Mouse (Mus musculus): ENCODE results near the gene Ddx54. TPM values are rescaled to one million over a fixed set of nuclear protein-coding genes. Genes with fewer than 3 reads are reported as not detected.

The Ddx54 gene
- polyA plus RNA-seq, 1 experiment from 2014 or later, result 38.4 TPM

DNA sequence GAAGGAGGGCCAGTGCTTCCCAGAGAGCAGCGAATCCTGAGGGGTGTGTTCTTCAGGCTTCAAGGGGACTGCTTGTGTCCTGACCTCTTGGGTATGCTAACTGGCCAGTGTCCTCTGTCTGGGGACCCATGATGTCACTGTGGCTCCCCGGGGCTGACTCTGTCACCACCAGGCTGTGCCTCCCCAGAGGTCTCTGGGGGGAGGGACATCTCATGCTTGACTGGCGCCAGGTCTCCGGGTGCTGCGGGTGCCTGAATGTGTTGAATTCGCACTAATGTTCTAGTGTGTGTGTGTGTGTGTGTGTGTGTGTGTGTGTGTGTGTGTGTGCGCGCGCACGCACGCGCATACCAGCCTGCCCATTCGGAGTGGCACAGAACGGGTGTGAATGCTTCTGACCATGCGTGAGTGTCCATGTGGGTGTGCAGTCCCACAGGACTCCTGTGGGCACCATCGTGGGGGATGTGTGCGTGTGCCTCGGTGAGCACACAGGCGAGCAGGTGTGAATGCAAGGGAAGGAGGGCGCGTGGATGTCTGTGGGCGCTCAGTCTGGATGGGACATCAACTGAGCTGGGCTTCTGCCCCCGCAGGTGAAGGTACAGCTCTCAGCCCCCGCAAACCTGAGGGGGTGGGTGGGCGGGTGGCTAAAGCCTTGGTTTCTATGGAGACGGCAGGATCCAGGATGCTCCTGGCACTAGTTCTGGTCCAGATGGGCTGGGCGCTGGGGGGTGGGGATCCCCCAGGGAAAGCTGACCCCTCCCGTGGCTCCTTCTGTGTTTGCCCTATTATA, 40.6 kb downstream of the Ddx54 start:
- Histone ChIP-seq H3K4me2 (ENCODE audit: low read length) (no peak overlapping the region), H3K36me3 (ENCODE audit: control insufficient read depth, insufficient read depth, low read length) (no peaks in the 10 kb centered on the region), H3K27me3 (replicated peaks; ENCODE audit: control insufficient read depth, insufficient read depth, low read length) (peaks cover 25% of the 10 kb centered on the region), H3K4me3 (ENCODE audit: low read length) (no peak overlapping the region), H3K9ac (ENCODE audit: low read depth, low read length) (no peak overlapping the region), H3K9me3 (ENCODE audit: control insufficient read depth, low read length) (no peaks in the 10 kb centered on the region), H3K27ac (ENCODE audit: low read depth, low read length) (no peak overlapping the region), H3K4me1 (ENCODE audit: control insufficient read depth, insufficient read depth, low read depth, low read length) (peaks cover 13% of the 10 kb centered on the region)
- WGBS, result 76% methylated on average over 28 of the region's 28 CpGs
- no peak for ATAC-seq

DNA sequence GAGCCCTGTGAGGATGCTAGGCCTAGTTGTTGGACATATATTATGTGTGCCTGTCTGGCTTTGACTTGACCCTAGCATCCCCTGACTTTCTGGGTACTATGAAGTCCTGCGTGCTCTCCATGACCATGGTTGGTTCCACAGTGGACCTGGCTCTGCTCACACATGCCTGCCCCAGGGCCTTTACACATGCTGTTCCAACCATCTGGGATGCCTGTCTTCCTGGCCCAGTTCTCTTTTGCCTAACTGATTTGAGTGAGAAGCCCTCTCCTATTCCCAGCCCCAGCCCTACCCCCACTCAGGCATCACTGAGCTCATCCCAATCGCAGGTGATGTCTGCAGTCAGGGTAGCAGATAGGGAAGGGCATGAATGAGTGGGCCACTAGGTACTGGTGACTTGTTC, 41.3 kb downstream of the Ddx54 start:
- Histone ChIP-seq H3K4me1 (ENCODE audit: control insufficient read depth, insufficient read depth, low read depth, low read length) (peaks cover 6% of the 10 kb centered on the region), H3K36me3 (ENCODE audit: control insufficient read depth, insufficient read depth, low read length) (no peaks in the 10 kb centered on the region), H3K27ac (ENCODE audit: low read depth, low read length) (no peak overlapping the region), H3K9ac (ENCODE audit: low read depth, low read length) (no peak overlapping the region), H3K4me3 (ENCODE audit: low read length) (no peak overlapping the region), H3K4me2 (ENCODE audit: low read length) (no peak overlapping the region), H3K9me3 (ENCODE audit: control insufficient read depth, low read length) (no peaks in the 10 kb centered on the region), H3K27me3 (replicated peaks; ENCODE audit: control insufficient read depth, insufficient read depth, low read length) (peaks cover 21% of the 10 kb centered on the region)
- no peak for ATAC-seq
- 83% methylated on average over 2 of the region's 2 CpGs for WGBS

DNA sequence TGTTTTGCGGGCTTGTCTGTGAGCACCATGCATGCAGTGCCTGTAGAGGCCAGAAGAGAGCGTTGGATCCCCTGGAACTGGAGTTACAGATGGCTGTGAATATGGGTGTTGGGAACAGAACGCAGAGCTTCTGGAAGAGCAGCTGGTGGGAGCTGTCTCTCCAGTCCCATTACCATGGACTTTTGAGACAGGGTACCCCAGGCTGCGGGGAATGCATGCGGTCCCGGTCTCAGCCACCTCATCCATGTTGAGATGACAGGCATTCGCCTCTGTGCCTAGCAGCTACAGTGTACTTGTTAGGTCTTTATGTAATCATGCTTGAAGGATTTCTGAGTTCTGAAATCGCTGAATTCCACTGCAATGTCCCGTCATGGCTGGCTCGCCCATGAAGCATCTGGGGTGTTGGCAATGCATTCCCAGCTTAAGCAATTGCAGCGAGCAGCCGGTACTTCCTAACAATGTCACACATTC, 43.8 kb downstream of the Ddx54 start:
- ATAC-seq, result no peak
- 0 out of 2 replicates have a peak, but pooled peaks cover 4% of the 10 kb centered on the region for H3K27me3 ChIP-seq (replicated peaks; ENCODE audit: control insufficient read depth, insufficient read depth, low read length)
- no peaks in the 10 kb centered on the region for H3K9me3 ChIP-seq (ENCODE audit: control insufficient read depth, low read length)
- WGBS, result 78% methylated on average over 12 of the region's 12 CpGs
- no peak overlapping the region for H3K4me3 ChIP-seq (ENCODE audit: low read length)
- H3K36me3 ChIP-seq (ENCODE audit: control insufficient read depth, insufficient read depth, low read length), result no peaks in the 10 kb centered on the region
- no peak overlapping the region for H3K4me2 ChIP-seq (ENCODE audit: low read length)
- peaks cover 7% of the 10 kb centered on the region for H3K4me1 ChIP-seq (ENCODE audit: control insufficient read depth, insufficient read depth, low read depth, low read length)
- no peak overlapping the region for H3K9ac ChIP-seq (ENCODE audit: low read depth, low read length)
- H3K27ac ChIP-seq (ENCODE audit: low read depth, low read length), result no peak overlapping the region

DNA sequence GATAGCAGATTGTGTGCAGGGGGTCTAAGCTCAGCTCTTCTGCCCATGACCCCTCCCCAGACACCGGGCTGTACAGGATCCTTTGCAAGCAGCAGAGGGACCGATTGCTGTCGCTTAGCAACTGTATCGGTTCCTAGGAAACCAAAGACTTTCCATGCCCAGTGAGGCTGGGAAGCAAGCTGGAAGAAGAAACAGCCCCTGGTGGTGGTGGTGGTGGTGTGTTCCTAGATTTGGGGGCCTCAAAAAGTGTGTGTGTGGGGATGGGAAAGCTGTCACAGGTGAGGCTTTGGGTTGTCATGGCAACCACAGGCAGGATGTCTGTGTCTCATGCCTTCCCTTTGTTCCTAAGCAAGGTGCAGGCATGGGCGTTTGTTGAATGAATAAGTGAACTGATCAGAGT, 48.3 kb downstream of the Ddx54 start:
- 17% methylated on average over 5 of the region's 5 CpGs for WGBS
- peak; percentile 85 for ATAC-seq
- Histone ChIP-seq H3K27me3 (replicated peaks; ENCODE audit: control insufficient read depth, insufficient read depth, low read length) (no peaks in the 10 kb centered on the region), H3K9ac (ENCODE audit: low read depth, low read length) (peak overlapping the region; percentile 24), H3K36me3 (ENCODE audit: control insufficient read depth, insufficient read depth, low read length) (no peaks in the 10 kb centered on the region), H3K27ac (ENCODE audit: low read depth, low read length) (peak overlapping the region; percentile 73), H3K4me3 (ENCODE audit: low read length) (no peak overlapping the region), H3K4me2 (ENCODE audit: low read length) (no peak overlapping the region), H3K9me3 (ENCODE audit: control insufficient read depth, low read length) (no peaks in the 10 kb centered on the region), H3K4me1 (ENCODE audit: control insufficient read depth, insufficient read depth, low read depth, low read length) (peaks cover 7% of the 10 kb centered on the region)

DNA sequence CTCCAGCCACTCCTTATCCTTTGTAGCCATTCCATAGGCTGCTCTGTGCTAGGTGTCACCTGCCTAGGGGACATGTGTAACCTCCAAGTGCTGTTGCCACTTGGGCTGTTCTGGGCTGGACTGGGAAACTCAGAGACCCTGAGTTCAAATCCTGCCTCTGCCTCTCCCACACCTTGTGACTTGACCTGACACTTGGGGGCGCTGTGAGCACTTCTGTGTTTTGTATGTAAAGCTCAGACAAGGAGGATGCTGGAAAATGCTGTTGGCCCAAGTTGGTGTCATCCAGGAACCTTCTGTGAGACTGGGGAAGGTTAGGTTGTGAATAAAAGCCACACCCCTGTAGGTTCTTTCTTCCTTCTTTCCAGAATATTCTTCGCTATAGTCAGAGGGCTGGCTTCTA, 52.3 kb downstream of the Ddx54 start:
- Histone ChIP-seq H3K9me3 (ENCODE audit: control insufficient read depth, low read length) (no peaks in the 10 kb centered on the region), H3K4me3 (ENCODE audit: low read length) (no peak overlapping the region), H3K9ac (ENCODE audit: low read depth, low read length) (no peak overlapping the region), H3K36me3 (ENCODE audit: control insufficient read depth, insufficient read depth, low read length) (no peaks in the 10 kb centered on the region), H3K4me2 (ENCODE audit: low read length) (no peak overlapping the region), H3K27me3 (replicated peaks; ENCODE audit: control insufficient read depth, insufficient read depth, low read length) (peaks cover 2% of the 10 kb centered on the region; the same call in 1 of the 2 replicates), H3K27ac (ENCODE audit: low read depth, low read length) (no peak overlapping the region), H3K4me1 (ENCODE audit: control insufficient read depth, insufficient read depth, low read depth, low read length) (peaks cover 7% of the 10 kb centered on the region)
- WGBS, result 49% methylated on average over 2 of the region's 2 CpGs
- ATAC-seq, result no peak

DNA sequence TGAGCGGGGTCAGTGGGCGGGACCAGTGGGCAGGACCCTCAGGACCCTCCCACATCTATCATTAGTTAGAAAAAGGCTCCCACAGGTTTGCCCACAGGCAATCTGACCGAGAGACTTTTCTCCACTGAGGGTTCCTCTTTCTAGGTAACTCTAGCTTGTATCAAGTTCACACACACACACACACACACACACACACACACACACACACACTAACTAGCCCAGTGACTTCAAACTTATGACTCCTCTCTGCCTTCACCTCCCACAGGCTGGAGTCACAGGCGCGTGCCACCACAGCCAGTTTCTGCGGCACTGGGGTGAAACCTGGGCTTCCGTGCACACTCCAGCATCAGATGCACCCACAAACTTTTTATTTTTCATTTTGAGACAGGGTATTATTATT, 56.2 kb downstream of the Ddx54 start:
- no peak overlapping the region for H3K9ac ChIP-seq (ENCODE audit: low read depth, low read length)
- no peak overlapping the region for H3K4me3 ChIP-seq (ENCODE audit: low read length)
- H3K4me2 ChIP-seq (ENCODE audit: low read length), result no peak overlapping the region
- no peaks in the 10 kb centered on the region for H3K9me3 ChIP-seq (ENCODE audit: control insufficient read depth, low read length)
- peaks cover 2% of the 10 kb centered on the region; the same call in 1 of the 2 replicates for H3K27me3 ChIP-seq (replicated peaks; ENCODE audit: control insufficient read depth, insufficient read depth, low read length)
- WGBS, result 72% methylated on average over 7 of the region's 7 CpGs
- H3K27ac ChIP-seq (ENCODE audit: low read depth, low read length), result no peak overlapping the region
- no peaks in the 10 kb centered on the region for H3K36me3 ChIP-seq (ENCODE audit: control insufficient read depth, insufficient read depth, low read length)
- ATAC-seq, result no peak
- no peaks in the 10 kb centered on the region; the same call in 1 of the 2 replicates for H3K4me1 ChIP-seq (ENCODE audit: control insufficient read depth, insufficient read depth, low read depth, low read length)

DNA sequence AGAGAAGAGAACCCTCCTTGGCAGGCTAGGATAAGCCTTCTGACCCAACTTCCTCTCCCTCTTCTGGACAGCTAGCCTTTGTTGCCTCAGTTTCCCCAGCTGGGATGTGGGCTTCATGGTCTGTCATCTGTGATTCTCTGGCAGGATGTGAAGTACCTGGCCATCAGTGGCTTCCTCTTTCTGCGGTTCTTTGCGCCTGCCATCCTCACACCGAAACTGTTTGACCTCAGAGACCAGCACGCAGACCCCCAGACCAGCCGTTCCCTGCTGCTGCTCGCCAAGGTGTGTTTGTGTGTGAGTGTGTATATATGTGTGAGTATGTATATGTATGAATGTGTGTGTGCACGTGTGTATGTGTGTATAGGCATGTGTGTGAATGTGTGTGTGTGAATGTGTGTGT, 57.6 kb downstream of the Ddx54 start:
- H3K36me3 ChIP-seq (ENCODE audit: control insufficient read depth, insufficient read depth, low read length), result no peaks in the 10 kb centered on the region
- no peak overlapping the region for H3K4me2 ChIP-seq (ENCODE audit: low read length)
- no peak overlapping the region for H3K9ac ChIP-seq (ENCODE audit: low read depth, low read length)
- no peak overlapping the region for H3K4me3 ChIP-seq (ENCODE audit: low read length)
- no peaks in the 10 kb centered on the region for H3K9me3 ChIP-seq (ENCODE audit: control insufficient read depth, low read length)
- peaks cover 5% of the 10 kb centered on the region; the same call in 1 of the 2 replicates for H3K4me1 ChIP-seq (ENCODE audit: control insufficient read depth, insufficient read depth, low read depth, low read length)
- H3K27me3 ChIP-seq (replicated peaks; ENCODE audit: control insufficient read depth, insufficient read depth, low read length), result peaks cover 2% of the 10 kb centered on the region; the same call in 1 of the 2 replicates
- WGBS, result 90% methylated on average over 7 of the region's 7 CpGs
- no peak for ATAC-seq
- no peak overlapping the region for H3K27ac ChIP-seq (ENCODE audit: low read depth, low read length)

DNA sequence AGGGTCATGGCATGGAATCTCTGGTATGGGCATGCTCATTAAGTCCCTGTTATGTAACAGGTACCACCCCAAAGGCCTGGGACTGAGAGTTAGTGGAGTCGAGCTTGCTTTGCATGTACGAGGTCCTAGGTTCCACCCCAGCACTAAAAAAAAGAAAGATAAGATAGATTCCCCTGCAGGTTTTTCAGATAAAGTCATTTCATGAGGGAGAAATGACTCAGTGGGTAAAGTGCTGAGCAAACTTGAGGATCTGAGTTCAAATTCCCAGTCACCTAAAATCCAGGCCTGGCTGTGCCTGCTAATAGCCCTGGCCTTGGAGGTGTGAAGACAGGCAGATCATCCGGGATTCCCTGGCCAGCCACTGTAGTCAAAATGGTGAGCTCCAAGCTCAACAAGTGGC, 59.3 kb downstream of the Ddx54 start:
- no peak overlapping the region for H3K4me2 ChIP-seq (ENCODE audit: low read length)
- no peak overlapping the region for H3K27ac ChIP-seq (ENCODE audit: low read depth, low read length)
- no peaks in the 10 kb centered on the region for H3K27me3 ChIP-seq (replicated peaks; ENCODE audit: control insufficient read depth, insufficient read depth, low read length)
- no peak overlapping the region for H3K9ac ChIP-seq (ENCODE audit: low read depth, low read length)
- no peak for ATAC-seq
- H3K4me3 ChIP-seq (ENCODE audit: low read length), result no peak overlapping the region
- WGBS, result 91% methylated on average over 3 of the region's 3 CpGs
- 0 out of 2 replicates have a peak, but pooled peaks cover 5% of the 10 kb centered on the region for H3K4me1 ChIP-seq (ENCODE audit: control insufficient read depth, insufficient read depth, low read depth, low read length)
- no peaks in the 10 kb centered on the region for H3K9me3 ChIP-seq (ENCODE audit: control insufficient read depth, low read length)
- H3K36me3 ChIP-seq (ENCODE audit: control insufficient read depth, insufficient read depth, low read length), result no peaks in the 10 kb centered on the region

DNA sequence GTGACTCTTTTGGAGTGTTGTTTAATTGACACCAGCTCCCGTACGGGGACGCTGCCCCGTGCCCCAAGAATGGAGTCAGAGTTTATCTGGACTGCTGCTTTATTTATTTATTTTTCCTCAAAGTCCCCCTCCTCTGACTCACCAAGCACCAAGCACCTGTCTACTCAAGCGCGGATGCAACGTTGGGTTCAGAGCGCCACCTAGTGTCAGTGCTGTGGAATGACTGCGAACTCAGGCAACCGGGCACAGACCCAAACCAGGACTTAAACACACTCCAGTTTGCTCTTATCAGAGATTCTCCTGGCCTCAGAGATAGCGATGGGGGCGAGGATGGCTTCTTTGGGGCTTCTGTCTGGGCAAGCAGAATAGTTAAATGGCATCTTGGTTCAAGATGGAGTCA, 61.1 kb downstream of the Ddx54 start:
- no peaks in the 10 kb centered on the region for H3K36me3 ChIP-seq (ENCODE audit: control insufficient read depth, insufficient read depth, low read length)
- H3K4me3 ChIP-seq (ENCODE audit: low read length), result no peak overlapping the region
- 0 out of 2 replicates have a peak, but pooled peaks cover 5% of the 10 kb centered on the region for H3K4me1 ChIP-seq (ENCODE audit: control insufficient read depth, insufficient read depth, low read depth, low read length)
- H3K9ac ChIP-seq (ENCODE audit: low read depth, low read length), result no peak overlapping the region
- no peak overlapping the region for H3K27ac ChIP-seq (ENCODE audit: low read depth, low read length)
- H3K27me3 ChIP-seq (replicated peaks; ENCODE audit: control insufficient read depth, insufficient read depth, low read length), result no peaks in the 10 kb centered on the region
- no peak for ATAC-seq
- no peaks in the 10 kb centered on the region for H3K9me3 ChIP-seq (ENCODE audit: control insufficient read depth, low read length)
- H3K4me2 ChIP-seq (ENCODE audit: low read length), result no peak overlapping the region
- WGBS, result 11% methylated on average over 12 of the region's 12 CpGs
